Mouse (Mus musculus) cerebellum, adult 8-10 months (tissue): Measurements from ENCODE around the gene Anxa9.
"Not testable (repeated sequence)": the region's sequence is repeated elsewhere in the genome, so short reads cannot be mapped to it uniquely, and the experiment has no call there.

Source experiments
- DNase-seq: peaks from one replicate; pipeline ENCODE4 v3.0.0; 2022

Gene Anxa9

GRCm38 (mm10) chr3:95307100-95307499 lies at the start of gene Anxa9:
Gene Anxa9 (minus strand): TSS chr3:95307176.
- DNase-seq: no peak

- not testable (repeated sequence) for DNase-seq
Observed at GRCm38 (mm10) chr3:95355911-95356544, 49.1 kb upstream of the Anxa9 start.

DNA sequence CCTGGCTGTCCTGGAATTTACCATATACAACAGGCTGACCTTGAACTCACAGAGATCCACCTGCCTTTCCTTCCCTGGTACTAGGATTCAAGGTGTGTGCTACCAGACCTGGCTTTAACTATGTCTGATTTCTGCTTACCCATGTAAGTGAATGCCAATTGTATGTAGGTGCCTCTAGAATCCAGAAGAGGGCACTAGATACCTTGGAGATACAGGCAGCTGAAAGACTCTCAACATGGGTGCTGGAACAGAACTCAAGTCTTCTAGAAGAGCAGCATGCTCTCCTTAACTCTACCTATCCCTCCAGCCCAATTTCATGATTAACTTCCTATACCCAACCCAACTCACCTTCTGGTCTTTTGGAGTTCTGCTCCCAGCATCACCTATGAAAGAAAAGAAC lies 42.5 kb upstream of the Anxa9 start:
- no peak for DNase-seq

- DNase-seq: not testable (repeated sequence)
Observed at GRCm38 (mm10) chr3:95348343-95348742, 41.4 kb upstream of the Anxa9 start.

- no peak for DNase-seq
Observed at GRCm38 (mm10) chr3:95346454-95346853, 39.5 kb upstream of the Anxa9 start.

DNA sequence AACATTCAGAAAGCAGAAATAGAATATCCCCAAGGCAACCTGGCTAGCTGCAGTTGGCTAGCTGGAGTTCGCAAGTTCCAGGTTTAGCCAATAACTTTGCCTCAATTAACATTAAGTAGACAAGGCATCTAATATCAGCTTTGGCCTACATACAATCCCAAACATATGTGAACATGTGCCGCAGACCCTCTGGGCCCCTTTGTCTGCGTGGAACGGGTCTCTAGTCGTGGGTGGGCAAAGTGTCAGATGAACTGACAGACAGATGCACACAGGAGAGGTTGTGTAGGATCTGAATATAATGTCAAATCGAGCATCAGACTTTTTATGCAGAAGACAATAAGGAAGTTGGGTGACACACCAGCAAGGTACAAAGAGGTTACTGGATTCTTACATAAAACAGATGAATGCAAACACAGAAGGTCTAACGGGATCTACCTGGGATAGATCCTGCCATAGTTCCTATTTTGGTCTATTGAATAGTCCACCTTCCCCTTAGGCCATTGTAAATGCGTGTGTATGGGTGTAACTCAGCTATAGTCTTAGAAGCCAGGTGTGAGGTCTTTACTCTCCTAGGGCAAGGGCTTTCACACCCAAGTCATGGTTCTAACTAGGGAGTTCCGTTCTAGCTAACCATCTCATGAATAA lies 36.5 kb upstream of the Anxa9 start:
- DNase-seq: not testable (repeated sequence)

DNA sequence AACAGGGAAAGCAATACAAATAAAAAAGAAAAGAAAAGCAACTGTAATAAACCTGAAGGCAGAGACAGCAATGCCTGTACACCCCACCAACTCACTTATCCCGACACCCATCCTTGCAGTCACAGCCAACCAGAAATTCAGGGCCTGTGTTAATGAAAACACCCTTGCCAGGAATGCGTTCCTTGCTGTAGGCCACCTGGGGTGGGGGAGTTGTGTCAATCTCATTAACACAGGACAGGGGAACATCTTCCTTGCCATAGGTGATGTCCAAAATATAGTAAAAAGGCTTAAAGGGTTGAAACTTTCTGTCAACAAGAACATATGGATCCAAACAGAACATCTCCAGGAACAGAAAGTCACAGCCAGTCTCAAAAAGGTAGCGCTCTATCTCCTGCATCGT lies 31.3 kb upstream of the Anxa9 start:
- no peak for DNase-seq

DNA sequence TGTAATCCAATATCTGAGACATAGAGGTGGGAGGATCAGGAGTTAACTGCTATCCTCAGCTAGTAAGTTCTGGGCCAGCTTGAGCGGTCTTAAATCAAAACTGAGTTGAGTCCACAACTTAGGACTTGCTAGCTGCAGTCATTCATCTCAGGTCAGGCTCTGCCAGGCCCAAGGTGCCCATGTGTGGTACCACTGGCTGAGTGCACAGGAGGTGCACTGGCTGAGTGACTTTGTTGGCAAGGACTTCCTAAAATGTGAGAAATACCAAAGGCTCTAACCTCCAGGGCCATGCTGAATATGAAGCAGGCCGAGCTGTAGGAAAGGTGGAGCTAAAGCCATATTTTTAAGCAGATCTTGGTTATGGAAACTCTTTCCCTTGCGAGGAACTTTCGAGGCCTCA lies 30.4 kb upstream of the Anxa9 start:
- DNase-seq: no peak

GRCm38 (mm10) chr3:95331528-95331927 lies 24.6 kb upstream of the Anxa9 start:
- DNase-seq: no peak

DNA sequence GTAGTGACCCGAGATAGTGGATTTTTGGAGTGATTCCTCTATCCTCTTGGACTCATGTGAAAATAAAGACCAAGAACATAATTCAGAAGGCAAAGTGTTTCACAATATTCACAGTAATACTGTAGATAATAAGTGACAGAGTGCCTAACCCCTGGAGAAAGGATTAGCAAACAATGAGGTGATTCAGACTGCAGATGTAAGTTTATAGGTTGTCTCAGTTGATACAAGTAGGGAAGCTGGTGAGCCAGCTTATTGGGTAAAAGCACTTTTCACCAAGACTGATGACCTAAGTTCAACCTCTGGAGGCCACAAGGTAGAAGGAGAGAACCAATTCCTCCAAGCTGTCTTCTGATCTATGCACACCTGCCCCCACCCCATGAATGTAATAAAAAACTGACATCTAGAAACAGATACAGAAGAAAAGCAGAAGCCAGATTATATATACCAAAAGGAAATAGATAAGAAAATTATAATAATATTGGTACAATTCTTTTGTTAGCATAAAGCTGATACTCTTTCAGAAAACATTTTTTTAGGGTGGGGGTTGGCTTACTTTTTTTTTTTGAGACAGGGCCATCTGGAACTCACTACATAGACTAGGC lies 21.9 kb upstream of the Anxa9 start:
- DNase-seq: no peak

DNA sequence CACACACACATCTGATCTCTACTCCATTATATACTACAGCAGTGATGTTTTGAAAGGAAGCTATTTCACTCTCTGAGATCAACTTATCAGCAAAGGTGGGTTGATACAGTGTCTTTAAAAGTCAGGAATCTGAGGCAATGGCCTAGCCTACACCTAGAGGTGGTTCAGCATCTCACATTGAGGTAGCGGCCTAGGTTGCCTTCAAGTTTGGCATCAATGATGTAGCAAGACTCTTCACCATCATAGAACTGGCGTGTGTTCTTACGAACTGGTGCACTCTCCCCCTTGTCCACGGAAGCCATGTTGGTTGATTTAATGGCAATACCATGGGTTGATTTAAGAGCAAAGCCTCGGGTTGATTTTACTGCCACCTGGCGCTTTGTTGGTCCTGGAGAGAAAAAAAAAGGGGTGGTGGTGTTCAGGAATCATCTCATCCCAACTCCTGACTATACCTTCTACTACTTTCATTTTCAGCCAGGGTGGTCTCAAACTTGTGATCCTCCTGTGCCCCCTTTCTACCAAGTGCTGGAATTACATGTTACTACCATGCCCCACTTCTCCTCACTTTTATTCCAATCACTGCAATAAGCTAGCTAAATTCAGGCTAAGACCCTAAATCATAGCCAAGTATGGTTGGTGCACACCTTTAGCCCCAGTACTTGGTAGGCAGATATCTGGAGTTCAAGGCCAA lies 17.6 kb upstream of the Anxa9 start:
- DNase-seq: no peak

GRCm38 (mm10) chr3:95323429-95323828 lies 16.5 kb upstream of the Anxa9 start:
- DNase-seq: no peak

GRCm38 (mm10) chr3:95319701-95320625 lies 13.0 kb upstream of the Anxa9 start:
- DNase-seq: no peak

DNA sequence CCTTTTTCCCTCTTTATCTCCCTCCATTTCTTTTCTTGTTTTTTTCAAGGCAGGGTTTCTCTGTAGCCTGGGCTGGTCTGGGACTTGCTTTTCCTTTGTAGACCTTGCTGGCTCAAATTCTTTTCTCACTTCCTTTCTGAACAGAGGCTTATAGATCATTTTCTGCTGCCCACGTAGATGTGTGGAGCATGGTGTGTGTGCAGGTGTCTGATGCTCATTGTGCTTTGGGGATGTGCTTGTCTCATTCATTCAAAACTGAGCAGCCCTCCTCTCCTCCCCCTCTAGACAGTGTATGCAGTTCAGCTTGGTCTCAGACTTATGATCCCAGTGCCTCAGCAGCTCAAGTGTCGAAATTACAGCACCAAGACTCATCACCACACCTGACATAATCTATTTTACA lies 12.1 kb upstream of the Anxa9 start:
- no peak for DNase-seq

- no peak for DNase-seq
Observed at GRCm38 (mm10) chr3:95318548-95318947, 11.6 kb upstream of the Anxa9 start.

DNA sequence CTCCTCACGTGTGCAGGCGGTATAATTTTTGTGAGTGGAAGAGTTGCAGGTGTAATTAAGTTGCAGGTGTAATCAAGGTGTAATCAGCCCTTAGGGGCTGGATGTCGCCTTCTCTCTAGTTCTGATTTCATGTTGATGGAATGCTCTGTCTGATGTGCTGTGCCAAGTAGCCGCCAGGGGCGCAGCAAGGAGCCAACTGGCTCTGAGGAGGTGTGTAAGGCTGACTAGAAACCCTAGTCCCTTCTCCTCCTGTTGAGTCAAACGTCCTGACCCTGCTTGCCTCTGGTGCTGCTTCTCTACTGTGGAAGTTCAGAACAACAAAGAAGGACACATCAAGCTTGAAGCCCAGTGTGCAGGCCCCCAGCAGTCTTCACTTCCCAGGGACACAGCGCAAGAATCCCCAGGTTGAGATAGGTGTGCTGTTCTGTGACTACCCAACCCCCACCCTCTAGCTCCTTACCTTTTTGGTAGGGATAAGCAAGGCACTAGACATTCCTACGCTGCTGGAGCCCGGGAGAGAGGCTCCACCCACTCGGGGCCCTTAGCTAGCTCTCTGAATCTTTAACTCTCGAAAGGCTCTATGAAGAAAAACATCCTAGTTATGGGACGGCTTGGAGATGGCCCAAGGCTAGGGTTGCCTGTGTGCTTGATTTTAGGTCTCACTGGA lies 10.6 kb upstream of the Anxa9 start:
- no peak for DNase-seq

DNA sequence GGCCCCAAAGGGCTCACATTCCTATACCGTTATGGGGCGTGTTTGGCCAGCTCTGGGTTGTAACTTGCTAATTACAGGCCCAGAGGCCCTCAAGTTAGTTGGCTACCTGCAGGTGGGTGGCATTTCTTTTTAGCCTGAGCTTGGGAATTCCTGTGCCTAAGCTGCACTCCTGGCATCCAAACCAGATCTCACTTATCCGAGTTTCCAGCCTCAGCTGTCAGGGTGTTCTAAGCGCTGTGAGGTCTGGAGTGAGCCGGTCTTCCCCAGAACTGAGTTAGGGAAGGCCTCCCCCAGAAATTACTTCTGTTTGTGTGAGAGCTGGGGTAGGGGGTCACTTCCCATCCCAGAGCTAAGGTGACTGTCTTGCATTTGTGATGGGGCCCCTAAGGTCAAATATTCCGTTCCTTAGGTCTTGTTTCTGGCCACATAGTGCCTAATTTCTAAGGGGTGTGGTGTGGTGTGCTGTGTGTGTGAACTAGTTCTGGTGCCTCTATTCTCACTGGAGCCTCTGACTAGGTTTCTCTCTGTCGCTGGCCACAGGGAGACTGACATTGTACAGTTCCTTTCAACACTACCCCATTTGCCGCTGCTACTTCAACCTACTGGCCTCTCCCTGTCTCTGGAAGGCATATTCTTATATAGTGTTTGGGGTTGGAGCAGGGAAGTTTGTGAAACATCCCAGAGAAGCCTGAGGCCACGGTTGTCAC lies 9.0 kb upstream of the Anxa9 start:
- DNase-seq: no peak

- DNase-seq: peak; percentile 66
Observed at GRCm38 (mm10) chr3:95315094-95315843, 8.3 kb upstream of the Anxa9 start.

DNA sequence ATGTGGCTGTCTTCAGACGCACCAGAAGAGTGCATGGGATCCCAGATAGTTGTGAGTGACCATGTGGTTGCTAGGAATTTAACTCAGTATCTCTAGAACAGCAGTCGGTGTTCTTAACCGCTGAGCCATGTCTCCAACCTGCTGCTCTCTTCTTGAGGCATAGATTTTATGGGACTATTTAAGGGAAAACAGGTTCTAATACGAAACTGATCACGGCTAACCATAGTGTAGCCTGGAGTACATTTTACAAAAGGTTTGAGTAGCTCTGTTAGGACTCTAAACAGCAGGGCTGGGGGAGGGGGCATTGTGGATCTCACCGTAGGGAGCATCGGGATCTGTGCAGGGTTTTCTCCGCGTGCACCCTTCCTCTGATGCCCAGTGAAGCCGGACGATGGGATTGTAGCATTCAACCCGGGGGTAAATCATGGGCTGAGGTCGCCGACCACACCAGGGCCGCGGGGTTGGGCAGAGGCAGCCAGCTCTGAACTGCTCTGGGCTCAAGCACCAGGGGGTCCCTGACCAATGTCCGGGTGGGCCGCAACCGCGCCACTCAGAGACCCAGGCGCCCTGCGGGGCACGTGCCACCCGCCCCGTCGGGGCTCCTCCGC lies 7.6 kb upstream of the Anxa9 start, which contains the start of gene Cers2:
Gene Cers2 (plus strand): TSS at position 306 of the 608 bp plus-strand sequence.
- DNase-seq: no peak

DNA sequence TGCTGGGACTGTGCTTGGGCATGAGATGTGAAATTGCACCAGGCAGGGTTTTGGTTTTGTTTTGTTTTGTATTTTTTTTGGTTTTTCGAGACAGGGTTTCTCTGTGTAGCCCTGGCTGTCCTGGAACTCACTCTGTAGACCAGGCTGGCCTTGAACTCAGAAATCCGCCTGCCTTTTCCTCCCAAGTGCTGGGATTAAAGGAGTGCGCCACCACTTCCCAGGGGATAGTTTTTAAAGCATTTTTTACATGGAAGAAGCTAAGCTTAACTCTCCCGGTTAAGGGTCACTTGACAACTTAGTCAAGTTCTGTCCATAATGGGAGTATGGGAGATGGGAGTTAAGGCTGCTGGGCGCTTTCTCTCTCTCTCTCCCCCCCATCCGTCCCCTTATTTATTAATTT lies 7.1 kb upstream of the Anxa9 start:
- DNase-seq: no peak
